Comparison of ENCODE assay signal across 23 mouse cellular contexts in the genomic region with DNA sequence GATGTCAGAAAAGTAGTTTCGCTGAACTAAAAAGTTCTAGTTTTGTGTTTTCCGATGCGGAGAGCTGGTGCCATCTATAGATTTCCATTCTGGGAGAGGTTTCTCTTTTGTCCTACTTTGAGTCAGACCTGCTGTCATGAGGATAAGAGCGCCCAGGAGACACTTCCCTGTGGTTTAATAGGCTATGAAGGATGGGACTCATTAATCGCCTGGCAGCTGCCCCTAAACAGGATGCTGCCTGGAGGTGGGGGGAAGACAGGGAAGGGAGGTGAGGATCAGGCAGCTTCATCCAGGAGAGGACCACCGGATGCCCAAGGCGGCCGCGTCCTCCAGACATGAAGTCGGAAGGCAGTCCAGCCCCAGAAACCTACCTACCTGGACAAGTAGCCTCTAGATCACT.
DNase-seq lines count a peak whose midpoint lies in the region; ATAC-seq and TF ChIP-seq lines count a peak whose summit lies in the region.
"Had no signal": no experiment of that assay in that cellular context is flagged by ENCODE, and none has a peak within 500 bp of the region (broad histone marks: within the 10 kb centered on the region; RNA-seq: fewer than 3 reads in every experiment).

No protein-coding gene starts in this region.

- no peak overlapping the region for H3K9ac ChIP-seq in kidney, postnatal 0 days (ENCODE audit: low read depth, low read length)
- no peak overlapping the region for H3K9ac ChIP-seq in neural tube, embryonic 12.5 days
- H3K9ac ChIP-seq: forebrain, embryonic 12.5 days; midbrain, embryonic 13.5 days had no signal

- 50% methylated on average over 10 of the region's 10 CpGs for WGBS in kidney, postnatal 0 days
- WGBS in neural tube, embryonic 12.5 days: 66% methylated on average over 10 of the region's 10 CpGs

- no peak for ATAC-seq in kidney, postnatal 0 days (replicated peaks; ENCODE audit: low FRiP score, low read depth)
- ATAC-seq in neural tube, embryonic 12.5 days (ENCODE audit: low FRiP score, low read depth): peak; percentile 80
- ATAC-seq: CD4-positive, CD25-positive, alpha-beta regulatory T cell, adult 4 months; lung, postnatal 0 days; midbrain, embryonic 13.5 days; Patski had no signal

- no peaks in the 10 kb centered on the region for H3K27me3 ChIP-seq in kidney, postnatal 0 days (ENCODE audit: insufficient read depth, low read length)
- H3K27me3 ChIP-seq in neural tube, embryonic 12.5 days (replicated peaks): no peaks in the 10 kb centered on the region
- H3K27me3 ChIP-seq: forebrain, embryonic 12.5 days; midbrain, embryonic 13.5 days; Patski had no signal

- no peak overlapping the region for H3K4me3 ChIP-seq in kidney, postnatal 0 days (replicated peaks; ENCODE audit: low read depth, low read length)
- no peak overlapping the region for H3K4me3 ChIP-seq in neural tube, embryonic 12.5 days
- H3K4me3 ChIP-seq: forebrain, embryonic 12.5 days; heart, adult 2 months; midbrain, embryonic 13.5 days had no signal

- H3K4me1 ChIP-seq in kidney, postnatal 0 days (replicated peaks; ENCODE audit: insufficient read depth, low read length): no peaks in the 10 kb centered on the region
- peaks cover 4% of the 10 kb centered on the region for H3K4me1 ChIP-seq in neural tube, embryonic 12.5 days

- no peak overlapping the region for H3K4me2 ChIP-seq in kidney, postnatal 0 days (ENCODE audit: low read length)
- no peak overlapping the region for H3K4me2 ChIP-seq in neural tube, embryonic 12.5 days (replicated peaks)
- H3K4me2 ChIP-seq: forebrain, embryonic 12.5 days; midbrain, embryonic 13.5 days had no signal

- H3K9me3 ChIP-seq in kidney, postnatal 0 days (replicated peaks; ENCODE audit: low read length): no peaks in the 10 kb centered on the region
- no peaks in the 10 kb centered on the region for H3K9me3 ChIP-seq in neural tube, embryonic 12.5 days
- H3K9me3 ChIP-seq: forebrain, embryonic 12.5 days; midbrain, embryonic 13.5 days had no signal

- DNase-seq in cerebellum, adult 11-12 months: peak; percentile 14
- DNase-seq in cerebellum, adult 8-10 months: no peak
- DNase-seq in heart, adult 11 months: peak; percentile 56
- no peak for DNase-seq in heart, postnatal 25 days (ENCODE audit: low spot score)
- DNase-seq in kidney, postnatal 0 days (ENCODE audit: low spot score): peak; percentile 54
- no peak for DNase-seq in kidney, adult 9 months
- no peak for DNase-seq in right cerebral cortex, postnatal 10 days (ENCODE audit: low spot score in 2 of 2)
- DNase-seq: adrenal gland, adult 8-10 months; cerebellum, adult 11 months; gastrocnemius, postnatal 14 days; heart, adult 2 months; heart, postnatal 4 days; kidney, postnatal 14 days; left cerebral cortex, postnatal 4 days; liver; spleen, adult 18-20 months; thymus, postnatal 36 days had no signal

- no peak for TF ChIP-seq CTCF in kidney, postnatal 0 days (IDR thresholded peaks at IDR 0.05; ENCODE audit: low read depth)

- H3K27ac ChIP-seq in kidney, postnatal 0 days: no peak overlapping the region
- H3K27ac ChIP-seq in neural tube, embryonic 12.5 days: no peak overlapping the region
- H3K27ac ChIP-seq: forebrain, embryonic 12.5 days; heart, adult 2 months; midbrain, embryonic 13.5 days had no signal

- no peaks in the 10 kb centered on the region for H3K36me3 ChIP-seq in kidney, postnatal 0 days (ENCODE audit: insufficient read depth, low read length)
- H3K36me3 ChIP-seq in neural tube, embryonic 12.5 days: peaks cover 10% of the 10 kb centered on the region; the same call in 1 of the 2 replicates

- intact Hi-C loops in heart, postnatal 25 days (cut with DNase I): no loop called here

Comparison
In these comparisons a context has a peak if more than half of its experiments do, and no peak if none do; other contexts are left out.
1. DNase-seq: peak in cerebellum, adult 11-12 months (single experiment), heart, adult 11 months (single experiment) and kidney, postnatal 0 days (single experiment); none in cerebellum, adult 8-10 months (single experiment), heart, postnatal 25 days (single experiment), kidney, adult 9 months (single experiment) and right cerebral cortex, postnatal 10 days (0 of 2).